Mouse (Mus musculus): ENCODE results near the gene Vwa1. TPM values are rescaled to one million over a fixed set of nuclear protein-coding genes. Genes with fewer than 3 reads are reported as not detected.
A peak's percentile ranks its signal among the peaks of the same experiment; 100 is the strongest.

Vwa1 gene
- total RNA-seq (2014; rRNA removed) (0.46 and 0.47 TPM in 2 replicates), polyA plus RNA-seq (2012; rRNA removed) (0.32 and 0.56 TPM in 2 replicates)

- peak within 1 kb of the TSS; percentile 10 for H3K9ac ChIP-seq (ENCODE audit: low read depth, low read length)
- H3K36me3 ChIP-seq (ENCODE audit: control insufficient read depth, insufficient read depth, low read length) = no peaks in the 10 kb centered on the region
- TF ChIP-seq CTCF (IDR thresholded peaks at IDR 0.05; ENCODE audit: low read depth, low read length) (no peak), POLR2A (IDR thresholded peaks at IDR 0.05; ENCODE audit: extremely low read depth, insufficient read depth, low read length) (0 out of 2 replicates have a peak, but pooled peaks have one; percentile 57)
- peaks cover 15% of the 10 kb centered on the region for H3K4me1 ChIP-seq (ENCODE audit: control insufficient read depth, insufficient read depth, low read length)
- no peaks in the 10 kb centered on the region for H3K79me2 ChIP-seq (ENCODE audit: control insufficient read depth, insufficient read depth, low read length)
- WGBS = under 1% methylated on average over 35 of the region's 35 CpGs
- no peak within 1 kb of the TSS for H3K27ac ChIP-seq (replicated peaks; ENCODE audit: insufficient read depth, low read depth, low read length)
- DNase-seq (ENCODE audit: extremely low read depth, low read depth, low spot score) = peak; percentile 68
- H3K4me3 ChIP-seq (ENCODE audit: insufficient read depth, low read depth, low read length) = peak within 1 kb of the TSS; percentile 42
- H3K27me3 ChIP-seq (ENCODE audit: control insufficient read depth, insufficient read depth, low read length) = no peaks in the 10 kb centered on the region
These were observed at the start of gene Vwa1 for GRCm38 (mm10) chr4:155774280-155774754. Vwa1 (minus strand) TSS chr4:155774698.

GRCm38 (mm10) chr4:155823443-155823842 lies 48.9 kb upstream of the Vwa1 start:
- peaks cover 73% of the 10 kb centered on the region for H3K36me3 ChIP-seq (ENCODE audit: control insufficient read depth, insufficient read depth, low read length)
- no peak for DNase-seq (ENCODE audit: extremely low read depth, low read depth, low spot score)
- H3K4me3 ChIP-seq (ENCODE audit: insufficient read depth, low read depth, low read length) = no peak overlapping the region

GRCm38 (mm10) chr4:155821025-155821424 lies 46.5 kb upstream of the Vwa1 start:
- no peak for DNase-seq (ENCODE audit: extremely low read depth, low read depth, low spot score)

More at GRCm38 (mm10) chr4:155823443-155823842, 48.9 kb upstream of the Vwa1 start:
- Histone ChIP-seq H3K9ac (ENCODE audit: low read depth, low read length) (no peak overlapping the region), H3K27me3 (ENCODE audit: control insufficient read depth, insufficient read depth, low read length) (no peaks in the 10 kb centered on the region), H3K4me1 (ENCODE audit: control insufficient read depth, insufficient read depth, low read length) (no peaks in the 10 kb centered on the region), H3K79me2 (ENCODE audit: control insufficient read depth, insufficient read depth, low read length) (no peaks in the 10 kb centered on the region), H3K27ac (replicated peaks; ENCODE audit: insufficient read depth, low read depth, low read length) (no peak overlapping the region)
- WGBS = 93% methylated on average over 16 of the region's 16 CpGs
- TF ChIP-seq CTCF (IDR thresholded peaks at IDR 0.05; ENCODE audit: low read depth, low read length) (no peak), POLR2A (IDR thresholded peaks at IDR 0.05; ENCODE audit: extremely low read depth, insufficient read depth, low read length) (no peak)

GRCm38 (mm10) chr4:155817533-155817932 lies 43.0 kb upstream of the Vwa1 start:
- H3K36me3 ChIP-seq (ENCODE audit: control insufficient read depth, insufficient read depth, low read length) = peaks cover 76% of the 10 kb centered on the region
- no peak overlapping the region for H3K9ac ChIP-seq (ENCODE audit: low read depth, low read length)
- H3K79me2 ChIP-seq (ENCODE audit: control insufficient read depth, insufficient read depth, low read length) = peaks cover 16% of the 10 kb centered on the region; the same call in 1 of the 2 replicates
- H3K4me1 ChIP-seq (ENCODE audit: control insufficient read depth, insufficient read depth, low read length) = peaks cover 9% of the 10 kb centered on the region; the same call in 1 of the 2 replicates
- no peak for DNase-seq (ENCODE audit: extremely low read depth, low read depth, low spot score)
- H3K27me3 ChIP-seq (ENCODE audit: control insufficient read depth, insufficient read depth, low read length) = no peaks in the 10 kb centered on the region
- 55% methylated on average over 4 of the region's 4 CpGs for WGBS
- no peak overlapping the region for H3K4me3 ChIP-seq (ENCODE audit: insufficient read depth, low read depth, low read length)
- H3K27ac ChIP-seq (replicated peaks; ENCODE audit: insufficient read depth, low read depth, low read length) = no peak overlapping the region
- TF ChIP-seq CTCF (IDR thresholded peaks at IDR 0.05; ENCODE audit: low read depth, low read length) (no peak), POLR2A (IDR thresholded peaks at IDR 0.05; ENCODE audit: extremely low read depth, insufficient read depth, low read length) (no peak)

More at GRCm38 (mm10) chr4:155821025-155821424, 46.5 kb upstream of the Vwa1 start:
- Histone ChIP-seq H3K4me1 (ENCODE audit: control insufficient read depth, insufficient read depth, low read length) (no peaks in the 10 kb centered on the region), H3K27ac (replicated peaks; ENCODE audit: insufficient read depth, low read depth, low read length) (no peak overlapping the region), H3K4me3 (ENCODE audit: insufficient read depth, low read depth, low read length) (no peak overlapping the region), H3K27me3 (ENCODE audit: control insufficient read depth, insufficient read depth, low read length) (no peaks in the 10 kb centered on the region), H3K79me2 (ENCODE audit: control insufficient read depth, insufficient read depth, low read length) (no peaks in the 10 kb centered on the region; the same call in 1 of the 2 replicates), H3K9ac (ENCODE audit: low read depth, low read length) (no peak overlapping the region), H3K36me3 (ENCODE audit: control insufficient read depth, insufficient read depth, low read length) (peaks cover 87% of the 10 kb centered on the region)
- TF ChIP-seq CTCF (IDR thresholded peaks at IDR 0.05; ENCODE audit: low read depth, low read length) (peak; percentile 13; the same call in 1 of the 2 replicates), POLR2A (IDR thresholded peaks at IDR 0.05; ENCODE audit: extremely low read depth, insufficient read depth, low read length) (no peak)
- 74% methylated on average over 7 of the region's 7 CpGs for WGBS

GRCm38 (mm10) chr4:155812665-155813181 lies 38.2 kb upstream of the Vwa1 start:
- H3K27ac ChIP-seq (replicated peaks; ENCODE audit: insufficient read depth, low read depth, low read length) = peak overlapping the region; percentile 84
- peak overlapping the region; percentile 84 for H3K4me3 ChIP-seq (ENCODE audit: insufficient read depth, low read depth, low read length)
- peaks cover 59% of the 10 kb centered on the region for H3K36me3 ChIP-seq (ENCODE audit: control insufficient read depth, insufficient read depth, low read length)
- no peaks in the 10 kb centered on the region for H3K27me3 ChIP-seq (ENCODE audit: control insufficient read depth, insufficient read depth, low read length)
- WGBS = under 1% methylated on average over 49 of the region's 49 CpGs
- no peak for DNase-seq (ENCODE audit: extremely low read depth, low read depth, low spot score)
- peaks cover 18% of the 10 kb centered on the region; the same call in 1 of the 2 replicates for H3K79me2 ChIP-seq (ENCODE audit: control insufficient read depth, insufficient read depth, low read length)
- H3K4me1 ChIP-seq (ENCODE audit: control insufficient read depth, insufficient read depth, low read length) = peaks cover 14% of the 10 kb centered on the region; the same call in 1 of the 2 replicates
- no peak for TF ChIP-seq POLR2A (IDR thresholded peaks at IDR 0.05; ENCODE audit: extremely low read depth, insufficient read depth, low read length)
- TF ChIP-seq CTCF (IDR thresholded peaks at IDR 0.05; ENCODE audit: low read depth, low read length) = no peak
- H3K9ac ChIP-seq (ENCODE audit: low read depth, low read length) = peak overlapping the region; percentile 96

All from liver, adult 2 months (tissue).